21 mouse cellular contexts compared by ENCODE assay signal in genomic region chr9:45846891-45847460, GRCm38 (mm10). TPM values are rescaled to one million over a fixed set of nuclear protein-coding genes. Genes with fewer than 3 reads are reported as not detected.
DNase-seq lines count a peak whose midpoint lies in the region; ATAC-seq lines count a peak whose summit lies in the region.
"Had no signal": no experiment of that assay in that cellular context is flagged by ENCODE, and none has a peak within 500 bp of the region (broad histone marks: within the 10 kb centered on the region; RNA-seq: fewer than 3 reads in every experiment).

No protein-coding gene starts in this region.

- H3K4me3 ChIP-seq in midbrain, embryonic 11.5 days (ENCODE audit: low read depth, low read length), result no peak overlapping the region
- H3K4me3 ChIP-seq in midbrain, embryonic 14.5 days (replicated peaks; ENCODE audit: low read depth, low read length), result no peak overlapping the region
- H3K4me3 ChIP-seq in hindbrain, embryonic 16.5 days (ENCODE audit: low read length), result no peak overlapping the region
- H3K4me3 ChIP-seq: forebrain, embryonic 15.5 days; heart, embryonic 15.5 days; hindbrain, embryonic 12.5 days; kidney, embryonic 15.5 days; limb, embryonic 10.5 days; midbrain, embryonic 15.5 days; stomach, embryonic 15.5 days had no signal

- H3K9ac ChIP-seq in midbrain, embryonic 11.5 days (ENCODE audit: low read length), result no peak overlapping the region
- H3K9ac ChIP-seq in midbrain, embryonic 14.5 days (replicated peaks; ENCODE audit: low read length), result no peak overlapping the region
- no peak overlapping the region for H3K9ac ChIP-seq in hindbrain, embryonic 16.5 days (ENCODE audit: low read depth, low read length)
- H3K9ac ChIP-seq: forebrain, embryonic 15.5 days; heart, embryonic 15.5 days; hindbrain, embryonic 12.5 days; kidney, embryonic 15.5 days; midbrain, embryonic 15.5 days; stomach, embryonic 15.5 days had no signal

- DNase-seq in midbrain, embryonic 11.5 days (ENCODE audit: low spot score, missing footprints), result peak; percentile 8
- no peak for DNase-seq in midbrain, embryonic 14.5 days
- peak; percentile 25 for DNase-seq in ZHBTc4 (ENCODE audit: low read depth, low spot score)
- DNase-seq in cerebellum, postnatal 25 days, result no peak
- no peak for DNase-seq in lung, postnatal 10 days
- DNase-seq: cerebellum, postnatal 14 days; heart, adult 11 months; lung, adult 2 months; lung, postnatal 4 days had no signal

- no peak overlapping the region for H3K4me2 ChIP-seq in midbrain, embryonic 11.5 days
- no peak overlapping the region for H3K4me2 ChIP-seq in midbrain, embryonic 14.5 days (ENCODE audit: low read length)
- no peak overlapping the region for H3K4me2 ChIP-seq in hindbrain, embryonic 16.5 days (ENCODE audit: low read length)
- H3K4me2 ChIP-seq: forebrain, embryonic 15.5 days; heart, embryonic 15.5 days; hindbrain, embryonic 12.5 days; kidney, embryonic 15.5 days; midbrain, embryonic 15.5 days; stomach, embryonic 15.5 days had no signal

- no peak for ATAC-seq in midbrain, embryonic 11.5 days (ENCODE audit: low FRiP score)
- no peak for ATAC-seq in midbrain, embryonic 14.5 days (ENCODE audit: low FRiP score, low TSS enrichment)
- ATAC-seq in hematopoietic stem cell, adult 5-6 weeks (replicated peaks in 1 of 2; ENCODE audit: insufficient read depth in 1 of 2, low FRiP score in 2 of 2, low TSS enrichment in 1 of 2, low read depth in 1 of 2, poor library complexity in 2 of 2, severe bottlenecking in 2 of 2), result peak; percentile 56 to 65
- peak; percentile 33 for ATAC-seq in neutrophil, adult 5-6 weeks (ENCODE audit: extremely low read depth, insufficient number of reproducible peaks, low FRiP score, poor library complexity, severe bottlenecking)
- no peak for ATAC-seq in hindbrain, embryonic 16.5 days
- ATAC-seq: CD4-positive, CD25-positive, alpha-beta regulatory T cell, adult 4 months; forebrain, embryonic 15.5 days; intestine, embryonic 16.5 days; midbrain, embryonic 15.5 days had no signal

- no peak overlapping the region for H3K27ac ChIP-seq in midbrain, embryonic 11.5 days (ENCODE audit: low read depth, low read length)
- H3K27ac ChIP-seq in midbrain, embryonic 14.5 days (replicated peaks; ENCODE audit: low read depth, low read length), result no peak overlapping the region
- H3K27ac ChIP-seq in hindbrain, embryonic 16.5 days (ENCODE audit: low read depth, low read length), result no peak overlapping the region
- H3K27ac ChIP-seq: forebrain, embryonic 15.5 days; heart, embryonic 15.5 days; hindbrain, embryonic 12.5 days; kidney, embryonic 15.5 days; limb, embryonic 10.5 days; midbrain, embryonic 15.5 days had no signal

- H3K27me3 ChIP-seq in midbrain, embryonic 11.5 days (ENCODE audit: control insufficient read depth, insufficient read depth, low read length), result no peaks in the 10 kb centered on the region
- no peaks in the 10 kb centered on the region for H3K27me3 ChIP-seq in midbrain, embryonic 14.5 days (ENCODE audit: control insufficient read depth, insufficient read depth, low read length)
- H3K27me3 ChIP-seq in hindbrain, embryonic 16.5 days (replicated peaks; ENCODE audit: control insufficient read depth, insufficient read depth, low read length), result no peaks in the 10 kb centered on the region
- H3K27me3 ChIP-seq: forebrain, embryonic 15.5 days; heart, embryonic 15.5 days; hindbrain, embryonic 12.5 days; kidney, embryonic 15.5 days; midbrain, embryonic 15.5 days; stomach, embryonic 15.5 days had no signal

- no peaks in the 10 kb centered on the region for H3K9me3 ChIP-seq in midbrain, embryonic 11.5 days (ENCODE audit: control insufficient read depth, low read length)
- H3K9me3 ChIP-seq in midbrain, embryonic 14.5 days (ENCODE audit: control insufficient read depth, low read length), result no peaks in the 10 kb centered on the region
- no peaks in the 10 kb centered on the region for H3K9me3 ChIP-seq in hindbrain, embryonic 16.5 days (ENCODE audit: control insufficient read depth, low read length)
- H3K9me3 ChIP-seq: forebrain, embryonic 15.5 days; heart, embryonic 15.5 days; hindbrain, embryonic 12.5 days; kidney, embryonic 15.5 days; limb, embryonic 10.5 days; midbrain, embryonic 15.5 days; stomach, embryonic 15.5 days had no signal

- H3K36me3 ChIP-seq in midbrain, embryonic 11.5 days (ENCODE audit: control insufficient read depth, insufficient read depth, low read length), result no peaks in the 10 kb centered on the region
- 0 out of 2 replicates have a peak, but pooled peaks cover 3% of the 10 kb centered on the region for H3K36me3 ChIP-seq in midbrain, embryonic 14.5 days (ENCODE audit: control insufficient read depth, insufficient read depth, low read length)
- no peaks in the 10 kb centered on the region for H3K36me3 ChIP-seq in hindbrain, embryonic 16.5 days (ENCODE audit: control insufficient read depth, insufficient read depth, low read length)
- H3K36me3 ChIP-seq: forebrain, embryonic 15.5 days; heart, embryonic 15.5 days; kidney, embryonic 15.5 days; midbrain, embryonic 15.5 days; stomach, embryonic 15.5 days had no signal

- whole genome bisulfite sequencing in midbrain, embryonic 11.5 days, result 88% methylated on average over 5 of the region's 5 CpGs
- WGBS in midbrain, embryonic 14.5 days, result 92% methylated on average over 5 of the region's 5 CpGs
- 87% methylated on average over 5 of the region's 5 CpGs for WGBS in hindbrain, embryonic 16.5 days

- H3K4me1 ChIP-seq in midbrain, embryonic 11.5 days (ENCODE audit: control insufficient read depth, insufficient read depth, low read length), result no peaks in the 10 kb centered on the region
- peaks cover 8% of the 10 kb centered on the region; the same call in 1 of the 2 replicates for H3K4me1 ChIP-seq in midbrain, embryonic 14.5 days (ENCODE audit: control insufficient read depth, insufficient read depth, low read length)
- H3K4me1 ChIP-seq in hindbrain, embryonic 16.5 days (ENCODE audit: control insufficient read depth, insufficient read depth, low read depth, low read length), result peaks cover 25% of the 10 kb centered on the region

RNA-seq across cellular contexts. Expression of gene Bace1, which starts 8.6 kb away (rescaled TPM):
- polyA plus RNA-seq in midbrain, embryonic 11.5 days (2014; fragmentation: Nextera tagmentation; extraction: Ambion mirVana), result 26.9 and 27.1 TPM in 2 replicates
- polyA plus RNA-seq in midbrain, embryonic 14.5 days (2014; fragmentation: Nextera tagmentation; extraction: Ambion mirVana), result 46.5 and 56.5 TPM in 2 replicates
- 7.3 and 11.0 TPM in 2 replicates for total RNA-seq in hematopoietic stem cell, adult 5-6 weeks (2017)
- 0.70 and 0.86 TPM in 2 replicates for total RNA-seq in neutrophil, adult 5-6 weeks (2017)
- 42.9 and 52.0 TPM in 2 replicates for polyA plus RNA-seq in hindbrain, embryonic 16.5 days (2015; fragmentation: Nextera tagmentation; extraction: Ambion mirVana)

RNA-seq across cellular contexts. Expression of gene Cep164, which starts 18.5 kb away (rescaled TPM):
- 12.6 and 14.5 TPM in 2 replicates for polyA plus RNA-seq in midbrain, embryonic 11.5 days (2014; fragmentation: Nextera tagmentation; extraction: Ambion mirVana)
- polyA plus RNA-seq in midbrain, embryonic 14.5 days (2014; fragmentation: Nextera tagmentation; extraction: Ambion mirVana), result 13.0 and 18.0 TPM in 2 replicates
- 10.1 and 12.0 TPM in 2 replicates for total RNA-seq in hematopoietic stem cell, adult 5-6 weeks (2017)
- 20.1 and 21.9 TPM in 2 replicates for total RNA-seq in neutrophil, adult 5-6 weeks (2017)
- polyA plus RNA-seq in hindbrain, embryonic 16.5 days (2015; fragmentation: Nextera tagmentation; extraction: Ambion mirVana), result 12.2 TPM in 2 replicates

RNA-seq across cellular contexts. Expression of gene Pcsk7, which starts 59.3 kb away (rescaled TPM):
- 11.1 and 14.4 TPM in 2 replicates for polyA plus RNA-seq in midbrain, embryonic 11.5 days (2014; fragmentation: Nextera tagmentation; extraction: Ambion mirVana)
- 15.5 and 17.4 TPM in 2 replicates for polyA plus RNA-seq in midbrain, embryonic 14.5 days (2014; fragmentation: Nextera tagmentation; extraction: Ambion mirVana)
- total RNA-seq in hematopoietic stem cell, adult 5-6 weeks (2017), result 15.7 and 21.3 TPM in 2 replicates
- total RNA-seq in neutrophil, adult 5-6 weeks (2017), result 36.6 and 42.8 TPM in 2 replicates
- polyA plus RNA-seq in hindbrain, embryonic 16.5 days (2015; fragmentation: Nextera tagmentation; extraction: Ambion mirVana), result 18.8 and 23.1 TPM in 2 replicates

RNA-seq across cellular contexts. Expression of gene Rnf214, which starts 59.7 kb away (rescaled TPM):
- 73.4 and 81.8 TPM in 2 replicates for polyA plus RNA-seq in midbrain, embryonic 11.5 days (2014; fragmentation: Nextera tagmentation; extraction: Ambion mirVana)
- 97.4 and 121 TPM in 2 replicates for polyA plus RNA-seq in midbrain, embryonic 14.5 days (2014; fragmentation: Nextera tagmentation; extraction: Ambion mirVana)
- total RNA-seq in hematopoietic stem cell, adult 5-6 weeks (2017), result 34.0 and 64.6 TPM in 2 replicates
- 48.1 and 50.2 TPM in 2 replicates for total RNA-seq in neutrophil, adult 5-6 weeks (2017)
- polyA plus RNA-seq in hindbrain, embryonic 16.5 days (2015; fragmentation: Nextera tagmentation; extraction: Ambion mirVana), result 79.7 and 103 TPM in 2 replicates

Comparison
In these comparisons a context has a peak if more than half of its experiments do, and no peak if none do; other contexts are left out.
1. DNase-seq: peak in midbrain, embryonic 11.5 days (single experiment) and ZHBTc4 (single experiment); none in midbrain, embryonic 14.5 days (single experiment), cerebellum, postnatal 25 days (0 of 2) and lung, postnatal 10 days (single experiment).
2. ATAC-seq: peak in hematopoietic stem cell, adult 5-6 weeks (2 of 2) and neutrophil, adult 5-6 weeks (single experiment); none in midbrain, embryonic 11.5 days (single experiment), midbrain, embryonic 14.5 days (single experiment) and hindbrain, embryonic 16.5 days (single experiment).